Mouse (Mus musculus): ENCODE data around the gene Camk1g.

GRCm38 (mm10) chr1:193406059-193406642 lies 36.1 kb upstream of the Camk1g start:
- TF ChIP-seq GATA1 (IDR thresholded peaks at IDR 0.05; ENCODE audit: borderline replicate concordance, low read length) (no peak), FLI1 (IDR thresholded peaks at IDR 0.05; ENCODE audit: low read length) (no peak)
